Mouse (Mus musculus) kidney, postnatal 0 days (tissue): ENCODE measurements around the gene Fam189a2. TPM values are rescaled to one million over a fixed set of nuclear protein-coding genes. Genes with fewer than 3 reads are reported as not detected.

ENCODE experiments used
- ATAC-seq: fragments of 200-750 bp; cut with Nextera tagmentation; replicated peaks from 2 replicates; pipeline ENCODE4 v1.8.0; 2017; ENCODE audit warnings: low read depth, moderate number of reproducible peaks, moderate TSS enrichment, moderate library complexity; ENCODE audit not compliant: low FRiP score
- DNase-seq: peaks from one replicate; pipeline ENCODE4 v3.0.0-alpha.2; 2016; ENCODE audit warnings: low spot score
- H3K27ac ChIP-seq: fragments of 300-500 bp; sonication (generic); 2 replicates; pipeline ENCODE4 v1.5.1; 2014; ENCODE audit warnings: mild to moderate bottlenecking
- H3K27me3 ChIP-seq: fragments of 300-500 bp; sonication (generic); 2 replicates; pipeline ENCODE4 v1.6.1; 2014; ENCODE audit warnings: low read length, mixed read lengths; ENCODE audit not compliant: insufficient read depth
- H3K36me3 ChIP-seq: fragments of 300-500 bp; sonication (generic); 2 replicates; pipeline ENCODE4 v1.6.1; 2014; ENCODE audit warnings: low read length, mixed read lengths; ENCODE audit not compliant: insufficient read depth
- H3K4me1 ChIP-seq: fragments of 300-500 bp; sonication (generic); replicated peaks from 2 replicates; pipeline ENCODE4 v1.6.1; 2014; ENCODE audit warnings: antibody characterized with exemption, low read length, mixed read lengths; ENCODE audit not compliant: insufficient read depth
- H3K4me2 ChIP-seq: fragments of 300-500 bp; sonication (generic); 2 replicates; pipeline ENCODE4 v1.6.1; 2014; ENCODE audit warnings: mild to moderate bottlenecking, low read length, moderate library complexity, mixed read lengths
- H3K4me3 ChIP-seq: fragments of 300-500 bp; sonication (generic); replicated peaks from 2 replicates; pipeline ENCODE4 v1.5.1; 2014; ENCODE audit warnings: low read depth, low read length
- H3K9ac ChIP-seq: fragments of 300-500 bp; sonication (generic); 2 replicates; pipeline ENCODE4 v1.6.1; 2014; ENCODE audit warnings: low read depth, low read length
- H3K9me3 ChIP-seq: fragments of 300-500 bp; sonication (generic); replicated peaks from 2 replicates; pipeline ENCODE4 v1.6.1; 2016; ENCODE audit warnings: low read length, inconsistent platforms, mixed read lengths
- CTCF ChIP-seq: IDR thresholded peaks from 2 replicates; pipeline ENCODE4 v1.5.1; 2016; ENCODE audit warnings: antibody characterized with exemption, low read depth, mild to moderate bottlenecking, moderate library complexity
- WGBS: fragments of 180-500 bp; shearing (Covaris S2); extraction: QIAGEN DNeasy Blood & Tissue Kit; methylation state at CpG from one replicate; pipeline ENCODE4 v1.1.7; 2014; 5-methylcytosine and 5-hydroxymethylcytosine counted together
- polyA plus RNA-seq: library from polyadenylated mRNA; unstranded; fragments of >200 nt; fragmentation: Nextera tagmentation; extraction: Ambion mirVana; gene quantifications from 2 replicates; pipeline ENCODE4 v1.2.1, GENCODE M21; 2015

Fam189a2 gene
- polyA plus RNA-seq, 1 experiment from 2014 or later: 1.6 TPM

DNA sequence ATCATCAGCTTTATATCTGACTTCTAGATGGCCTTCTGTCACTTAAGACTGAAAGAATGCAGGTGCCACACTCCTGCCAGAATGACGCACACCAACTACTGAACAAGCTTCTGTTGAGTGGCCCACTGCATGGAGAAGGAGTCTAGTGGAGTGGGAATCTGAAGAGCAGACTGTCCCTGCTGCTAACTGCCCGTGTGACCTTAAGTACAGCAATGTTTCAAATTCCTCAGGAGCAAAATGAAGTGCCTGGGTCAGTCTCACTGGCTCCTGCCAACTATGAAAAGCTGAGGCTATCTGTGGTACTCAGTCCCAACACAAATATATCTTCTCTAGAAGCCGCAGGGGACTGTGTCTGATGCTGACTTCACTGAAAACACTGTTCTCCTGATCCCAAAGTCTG lies 18.5 kb upstream of the Fam189a2 start:
- Histone ChIP-seq H3K4me1 (no peaks in the 10 kb centered on the region), H3K4me2 (no peak overlapping the region), H3K9ac (no peak overlapping the region), H3K27ac (no peak overlapping the region), H3K36me3 (no peaks in the 10 kb centered on the region), H3K9me3 (no peaks in the 10 kb centered on the region), H3K4me3 (no peak overlapping the region), H3K27me3 (no peaks in the 10 kb centered on the region)
- WGBS: 80% methylated on average over 3 of the region's 3 CpGs
- DNase-seq (no peak), ATAC-seq (no peak)
- no peak for TF ChIP-seq CTCF

DNA sequence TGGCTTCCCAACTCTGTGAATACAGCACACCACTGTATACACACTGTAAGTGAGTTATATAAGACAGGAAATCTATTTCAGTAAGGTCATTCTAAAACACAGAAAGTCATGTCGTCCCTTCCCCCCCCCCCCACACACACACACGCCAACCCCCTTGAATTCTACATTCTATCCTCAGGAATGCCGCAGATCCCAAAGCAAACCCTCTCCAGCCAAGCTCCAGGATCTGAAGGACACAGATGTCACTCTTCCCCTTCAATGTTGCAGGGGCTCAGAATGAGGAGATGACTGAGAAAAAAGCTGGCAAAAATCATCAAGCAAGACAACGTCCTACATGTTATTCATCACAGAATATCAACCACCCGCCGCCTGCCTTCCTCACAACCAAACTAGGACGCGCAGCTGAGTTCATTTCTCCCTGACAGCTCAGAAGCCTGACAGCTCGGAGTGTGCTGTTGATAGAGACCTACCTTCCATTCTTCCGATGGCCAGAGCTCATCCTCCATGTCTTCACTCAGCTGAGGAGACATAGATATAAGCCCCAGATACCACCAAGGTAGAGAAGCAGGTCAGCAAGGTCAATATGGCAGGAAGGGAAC lies 15.7 kb upstream of the Fam189a2 start:
- Histone ChIP-seq H3K27me3 (no peaks in the 10 kb centered on the region), H3K27ac (no peak overlapping the region), H3K4me3 (no peak overlapping the region), H3K36me3 (no peaks in the 10 kb centered on the region), H3K4me2 (no peak overlapping the region), H3K9ac (no peak overlapping the region), H3K9me3 (no peaks in the 10 kb centered on the region), H3K4me1 (no peaks in the 10 kb centered on the region)
- TF ChIP-seq CTCF: no peak
- WGBS: 88% methylated on average over 10 of the region's 10 CpGs
- ATAC-seq: no peak
- no peak for DNase-seq

DNA sequence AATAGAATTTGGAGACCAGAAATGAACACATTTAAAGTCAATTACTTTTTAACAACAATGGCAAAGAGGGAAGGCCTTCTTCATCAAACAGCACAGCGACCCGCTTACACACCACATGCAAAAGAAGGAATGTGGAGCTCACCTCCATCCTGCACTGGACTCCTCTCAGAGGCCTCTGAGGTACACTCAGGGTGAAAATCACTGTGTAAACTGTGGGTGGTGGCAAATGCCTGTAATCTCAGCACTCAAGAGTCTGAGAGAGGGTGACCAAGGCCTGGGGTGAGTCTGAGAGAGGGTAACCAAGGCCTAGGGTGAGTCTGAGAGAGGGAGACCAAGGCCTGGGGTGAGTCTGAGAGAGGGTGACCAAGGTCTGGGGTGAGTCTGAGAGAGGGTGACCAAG lies 11.6 kb upstream of the Fam189a2 start:
- Histone ChIP-seq H3K4me1 (no peaks in the 10 kb centered on the region), H3K27me3 (no peaks in the 10 kb centered on the region), H3K36me3 (no peaks in the 10 kb centered on the region), H3K9ac (no peak overlapping the region), H3K27ac (no peak overlapping the region), H3K9me3 (no peaks in the 10 kb centered on the region), H3K4me3 (no peak overlapping the region), H3K4me2 (no peak overlapping the region)
- no peak for TF ChIP-seq CTCF
- DNase-seq (no peak), ATAC-seq (no peak)
- 95% methylated on average over 2 of the region's 2 CpGs for WGBS

DNA sequence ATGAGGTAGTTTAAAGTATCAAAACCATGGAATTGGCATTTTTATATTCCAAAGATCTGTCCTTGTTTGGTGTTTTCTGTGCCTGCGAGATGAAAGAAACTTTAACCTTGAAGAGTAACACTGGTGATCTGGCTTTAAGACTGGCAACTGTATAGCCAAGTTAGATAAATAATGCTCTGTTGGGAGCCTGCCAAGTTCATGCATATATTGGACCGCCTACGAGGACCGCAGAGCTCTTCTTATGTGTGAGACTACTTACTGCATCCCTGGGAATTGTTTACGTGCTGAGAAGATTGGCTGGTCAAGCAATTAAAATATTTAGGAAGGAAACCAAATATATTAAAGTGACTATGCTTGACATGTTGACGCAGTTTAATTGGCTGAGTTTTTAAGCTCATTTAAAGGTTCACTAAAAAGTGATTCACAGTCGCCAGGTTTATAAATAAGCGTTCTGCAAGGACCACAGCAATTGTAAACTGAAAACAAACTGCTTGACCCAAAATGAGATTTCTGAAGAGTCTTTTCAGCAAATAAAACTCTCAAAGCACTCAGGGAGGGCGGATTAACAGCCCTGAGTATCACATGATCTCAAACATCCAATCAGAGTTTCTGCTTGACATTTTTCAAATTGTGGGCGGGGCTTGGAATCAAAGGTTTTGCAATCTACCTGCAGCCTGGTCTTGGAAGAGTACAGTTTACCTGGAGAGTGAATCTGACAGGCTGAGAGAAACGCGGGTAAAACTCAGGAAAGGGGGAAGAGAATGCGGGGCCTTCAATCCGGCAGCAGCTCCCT lies 8.4 kb upstream of the Fam189a2 start:
- no peak for DNase-seq
- Histone ChIP-seq H3K36me3 (no peaks in the 10 kb centered on the region), H3K9ac (no peak overlapping the region), H3K4me2 (no peak overlapping the region), H3K27me3 (no peaks in the 10 kb centered on the region), H3K4me1 (no peaks in the 10 kb centered on the region), H3K27ac (no peak overlapping the region), H3K4me3 (no peak overlapping the region), H3K9me3 (no peaks in the 10 kb centered on the region)
- ATAC-seq: no peak
- WGBS: 60% methylated on average over 14 of the region's 14 CpGs
- no peak for TF ChIP-seq CTCF

DNA sequence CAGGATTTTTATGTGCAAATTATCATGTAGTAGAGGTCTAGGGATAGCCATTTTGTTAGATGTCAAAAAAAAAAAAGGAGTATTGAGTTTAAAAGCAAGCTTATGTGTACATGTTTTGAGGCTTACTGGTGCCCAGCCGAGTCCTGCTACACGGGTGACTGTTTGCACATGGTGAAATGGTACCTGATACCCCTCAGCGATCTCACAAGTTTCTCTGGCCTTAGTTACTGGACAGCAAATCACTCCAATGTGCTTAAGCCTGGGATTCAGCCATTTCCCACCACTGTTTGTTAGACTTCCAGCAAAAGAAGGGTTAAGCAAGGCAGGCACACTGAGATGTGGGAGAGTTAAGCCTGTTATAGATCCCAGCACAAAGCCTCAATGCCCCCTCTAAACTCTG lies 3.5 kb upstream of the Fam189a2 start:
- Histone ChIP-seq H3K36me3 (no peaks in the 10 kb centered on the region), H3K27ac (no peak overlapping the region), H3K27me3 (no peaks in the 10 kb centered on the region), H3K4me3 (no peak overlapping the region), H3K4me1 (peaks cover 7% of the 10 kb centered on the region), H3K9me3 (no peaks in the 10 kb centered on the region), H3K4me2 (no peak overlapping the region), H3K9ac (no peak overlapping the region)
- no peak for TF ChIP-seq CTCF
- WGBS: 46% methylated on average over 3 of the region's 3 CpGs
- DNase-seq (no peak), ATAC-seq (no peak)

DNA sequence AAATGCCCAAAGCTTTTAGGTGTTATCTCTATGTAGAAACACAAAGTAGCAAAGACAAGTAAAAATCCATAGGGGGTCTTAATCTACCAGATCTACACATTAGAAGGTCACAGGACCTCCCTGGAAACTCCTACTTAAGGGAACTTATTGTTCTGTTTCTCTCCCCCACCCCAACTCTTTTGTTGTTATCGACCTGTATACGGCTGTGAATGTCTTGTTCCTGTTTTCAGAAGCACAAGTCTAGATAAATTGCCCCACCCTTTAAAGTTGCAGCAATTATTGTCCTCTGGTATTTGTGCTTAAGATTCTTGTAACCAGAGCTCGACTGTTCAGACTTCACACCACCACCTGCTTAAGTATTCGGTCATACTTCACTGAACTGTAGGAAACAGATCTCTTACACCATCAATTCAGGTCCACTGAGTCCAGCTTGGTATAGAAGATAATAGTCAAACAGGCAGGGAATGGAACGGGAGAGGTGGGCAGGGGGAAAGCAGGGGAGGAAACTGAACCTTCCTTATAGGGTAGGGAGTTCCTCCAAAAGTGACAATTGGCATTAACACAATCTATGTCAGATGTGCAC lies 1.9 kb upstream of the Fam189a2 start:
- H3K4me2 ChIP-seq: no peak overlapping the region
- no peaks in the 10 kb centered on the region for H3K9me3 ChIP-seq
- H3K9ac ChIP-seq: no peak overlapping the region
- H3K27me3 ChIP-seq: no peaks in the 10 kb centered on the region
- H3K4me3 ChIP-seq: no peak overlapping the region
- H3K27ac ChIP-seq: no peak overlapping the region
- DNase-seq: peak; percentile 71
- H3K36me3 ChIP-seq: no peaks in the 10 kb centered on the region
- 26% methylated on average over 5 of the region's 5 CpGs for WGBS
- no peak for ATAC-seq
- no peak for TF ChIP-seq CTCF
- H3K4me1 ChIP-seq: peaks cover 7% of the 10 kb centered on the region
